Mouse (Mus musculus) small intestine, adult 2 months (tissue): Measurements from ENCODE around the gene G3bp1. TPM values are rescaled to one million over a fixed set of nuclear protein-coding genes. Genes with fewer than 3 reads are reported as not detected.

ENCODE experiments used
- H3K27ac ChIP-seq: fragments of 200-500 bp; 2 replicates; pipeline ENCODE4 v1.5.1; 2012; ENCODE audit warnings: low read depth, low read length, control low read depth, inconsistent platforms; ENCODE audit not compliant: insufficient read depth
- H3K27me3 ChIP-seq: fragments of 200-500 bp; 2 replicates; pipeline ENCODE4 v1.6.1; 2012; ENCODE audit warnings: mild to moderate bottlenecking, moderate library complexity, low read length, inconsistent platforms; ENCODE audit not compliant: control insufficient read depth, insufficient read depth
- H3K36me3 ChIP-seq: fragments of 200-500 bp; 2 replicates; pipeline ENCODE4 v1.6.1; 2012; ENCODE audit warnings: mild to moderate bottlenecking, low read length, control low read depth, inconsistent platforms; ENCODE audit not compliant: control insufficient read depth, insufficient read depth
- H3K4me1 ChIP-seq: fragments of 200-500 bp; 2 replicates; pipeline ENCODE4 v1.6.1; 2012; ENCODE audit warnings: low read length, inconsistent platforms, mixed read lengths; ENCODE audit not compliant: control insufficient read depth, insufficient read depth, insufficient read length
- H3K4me3 ChIP-seq: fragments of 200-500 bp; 2 replicates; pipeline ENCODE4 v1.5.1; 2012; ENCODE audit warnings: low read depth, mild to moderate bottlenecking, control low read depth, inconsistent platforms, low read length, moderate library complexity
- CTCF ChIP-seq: fragments of 200-500 bp; IDR thresholded peaks from 2 replicates; pipeline ENCODE4 v1.5.1; 2012; ENCODE audit warnings: low read depth, mild to moderate bottlenecking, control low read depth, inconsistent platforms, low read length, moderate library complexity, mixed read lengths; ENCODE audit not compliant: insufficient replicate concordance, insufficient read length; ENCODE audit errors: extremely low read depth
- POLR2A ChIP-seq: fragments of 200-500 bp; IDR thresholded peaks from 2 replicates; pipeline ENCODE4 v1.6.1; 2012; ENCODE audit warnings: low read depth, mild to moderate bottlenecking, control low read depth, inconsistent platforms, low read length, moderate library complexity
- WGBS: fragments of 180-500 bp; shearing (Covaris S2); methylation state at CpG from one replicate; pipeline ENCODE4 v1.1.7; 2018; 5-methylcytosine and 5-hydroxymethylcytosine counted together
- polyA plus RNA-seq: library from polyadenylated mRNA; depleted of rRNA; stranded (reverse); fragments of >200 nt; gene quantifications from 2 replicates; pipeline ENCODE4 v1.2.3, GENCODE M21; 2012

G3bp1 gene
- polyA plus RNA-seq, 1 experiment: 10.4 TPM

DNA sequence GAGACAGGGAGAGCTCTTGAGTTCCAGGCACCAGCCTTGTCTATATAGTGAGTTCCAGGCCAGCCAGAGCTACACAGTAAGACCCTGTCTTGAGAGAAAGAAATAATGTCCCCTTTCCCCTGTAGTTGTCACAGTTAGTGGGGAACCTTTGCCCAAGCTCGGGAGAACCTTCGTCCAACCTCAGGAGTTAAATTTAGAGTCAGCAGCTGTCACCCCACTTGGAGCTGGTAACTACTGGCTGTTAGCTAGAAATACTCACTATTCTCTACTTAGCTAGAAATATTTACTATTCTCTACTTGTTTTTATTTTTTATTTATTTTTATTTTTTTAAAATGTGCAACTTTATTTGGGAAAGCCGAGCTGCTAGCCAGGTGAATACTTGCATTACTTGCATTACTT lies 3.7 kb downstream of the G3bp1 start:
- TF ChIP-seq CTCF: no peak
- no peak for TF ChIP-seq POLR2A

GRCm38 (mm10) chr11:55485443-55485842 lies 16.0 kb downstream of the G3bp1 start:
- Histone ChIP-seq H3K36me3 (peaks cover 45% of the 10 kb centered on the region), H3K27me3 (no peaks in the 10 kb centered on the region), H3K4me3 (no peak overlapping the region), H3K4me1 (no peaks in the 10 kb centered on the region), H3K27ac (no peak overlapping the region)
- 97% methylated on average over 7 of the region's 7 CpGs for WGBS
- TF ChIP-seq CTCF (no peak), POLR2A (no peak)

More for the DNA sequence above, 3.7 kb downstream of the G3bp1 start:
- peaks cover 11% of the 10 kb centered on the region; the same call in 1 of the 2 replicates for H3K4me1 ChIP-seq
- H3K36me3 ChIP-seq: peaks cover 3% of the 10 kb centered on the region; the same call in 1 of the 2 replicates
- no peak overlapping the region for H3K27ac ChIP-seq
- WGBS: 39% methylated on average over 3 of the region's 3 CpGs
- H3K4me3 ChIP-seq: no peak overlapping the region
- H3K27me3 ChIP-seq: no peaks in the 10 kb centered on the region

GRCm38 (mm10) chr11:55496158-55496557 lies 26.7 kb downstream of the G3bp1 start:
- Histone ChIP-seq H3K27me3 (no peaks in the 10 kb centered on the region), H3K4me3 (no peak overlapping the region), H3K4me1 (no peaks in the 10 kb centered on the region), H3K27ac (no peak overlapping the region), H3K36me3 (peaks cover 70% of the 10 kb centered on the region)
- 73% methylated on average over 6 of the region's 6 CpGs for WGBS
- no peak for TF ChIP-seq CTCF
- TF ChIP-seq POLR2A: no peak

DNA sequence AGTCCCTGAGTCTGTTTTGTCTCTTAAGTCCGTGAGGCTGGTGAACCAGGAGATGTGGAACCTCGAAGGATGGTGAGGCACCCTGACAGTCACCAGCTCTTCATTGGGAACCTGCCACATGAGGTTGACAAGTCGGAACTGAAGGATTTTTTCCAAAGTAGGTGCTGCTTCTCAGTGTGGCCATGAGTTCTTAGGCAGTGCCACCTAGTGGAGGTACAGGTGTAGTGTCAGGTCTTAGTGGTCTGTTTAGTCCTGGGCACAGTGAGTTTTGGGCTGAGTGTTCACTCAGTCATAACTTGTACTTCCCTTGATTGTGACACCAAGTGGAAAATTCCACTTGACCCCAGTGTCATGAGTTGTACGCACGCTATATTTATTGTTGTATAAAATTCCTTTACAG lies 28.4 kb downstream of the G3bp1 start:
- TF ChIP-seq CTCF (peak; percentile 55; the same call in 1 of the 2 replicates), POLR2A (no peak)
- Histone ChIP-seq H3K4me3 (no peak overlapping the region), H3K27me3 (no peaks in the 10 kb centered on the region), H3K27ac (no peak overlapping the region), H3K36me3 (peaks cover 60% of the 10 kb centered on the region), H3K4me1 (no peaks in the 10 kb centered on the region)
- WGBS: 39% methylated on average over 5 of the region's 5 CpGs

DNA sequence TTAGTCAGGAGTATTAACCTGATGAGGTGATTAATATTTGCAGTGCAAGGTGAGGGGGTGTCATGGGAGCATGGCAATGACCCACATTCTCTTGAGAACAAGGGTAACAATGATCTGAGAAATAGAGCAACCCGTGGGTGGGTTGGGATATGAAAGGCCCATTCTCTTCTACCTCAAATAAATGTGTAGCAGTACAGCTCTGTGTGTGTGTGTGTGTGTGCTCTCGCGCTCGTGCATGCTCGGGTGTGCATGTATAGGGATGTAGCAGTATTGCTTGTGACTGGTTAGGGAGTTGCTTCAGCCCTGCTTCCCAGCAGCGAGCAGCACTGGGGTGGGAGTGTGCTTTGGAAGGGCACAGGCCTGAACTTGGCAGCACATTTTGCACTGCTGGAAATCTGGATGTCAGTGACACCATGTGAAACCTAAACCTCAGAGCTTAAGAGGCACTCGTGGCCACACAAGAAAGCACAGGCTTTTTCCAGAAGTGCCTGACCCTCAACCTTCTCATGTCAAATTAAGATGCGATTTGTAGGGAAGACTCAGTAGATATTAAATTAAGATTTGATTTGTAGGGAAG lies 32.6 kb downstream of the G3bp1 start:
- TF ChIP-seq CTCF (no peak), POLR2A (no peak)
- WGBS: 79% methylated on average over 8 of the region's 8 CpGs
- Histone ChIP-seq H3K4me3 (no peak overlapping the region), H3K27ac (no peak overlapping the region), H3K36me3 (peaks cover 28% of the 10 kb centered on the region), H3K27me3 (no peaks in the 10 kb centered on the region), H3K4me1 (no peaks in the 10 kb centered on the region)

- peaks cover 25% of the 10 kb centered on the region for H3K36me3 ChIP-seq
- H3K27me3 ChIP-seq: no peaks in the 10 kb centered on the region
- H3K4me3 ChIP-seq: no peak overlapping the region
- WGBS: 42% methylated on average over 5 of the region's 5 CpGs
- no peak overlapping the region for H3K27ac ChIP-seq
- TF ChIP-seq POLR2A (no peak), CTCF (no peak)
- no peaks in the 10 kb centered on the region for H3K4me1 ChIP-seq
These were observed 33.4 kb downstream of the G3bp1 start for GRCm38 (mm10) chr11:55502886-55503285.

DNA sequence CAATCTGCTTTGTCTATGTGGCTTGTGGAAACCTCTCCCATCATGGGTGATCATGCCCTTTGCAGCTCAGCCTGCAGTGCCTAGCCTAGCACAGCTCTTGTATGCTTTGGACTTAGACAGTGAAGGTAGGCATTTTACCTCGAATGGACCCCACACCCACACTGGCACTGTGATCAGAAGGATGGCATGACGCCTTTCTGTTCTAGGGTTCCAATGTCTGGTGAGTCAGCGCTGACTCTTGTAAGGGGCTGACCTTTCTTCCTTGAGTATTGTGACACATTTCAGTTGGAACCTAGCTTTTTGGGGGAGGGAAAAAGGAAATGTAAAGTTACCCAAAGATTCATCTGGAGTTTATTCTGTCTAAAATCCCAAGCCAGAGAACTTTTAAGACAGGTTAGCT lies 36.0 kb downstream of the G3bp1 start:
- TF ChIP-seq POLR2A (no peak), CTCF (no peak)
- H3K27ac ChIP-seq: no peak overlapping the region
- H3K27me3 ChIP-seq: no peaks in the 10 kb centered on the region
- H3K4me3 ChIP-seq: no peak overlapping the region
- 72% methylated on average over 3 of the region's 3 CpGs for WGBS
- H3K4me1 ChIP-seq: no peaks in the 10 kb centered on the region
- H3K36me3 ChIP-seq: peaks cover 11% of the 10 kb centered on the region

DNA sequence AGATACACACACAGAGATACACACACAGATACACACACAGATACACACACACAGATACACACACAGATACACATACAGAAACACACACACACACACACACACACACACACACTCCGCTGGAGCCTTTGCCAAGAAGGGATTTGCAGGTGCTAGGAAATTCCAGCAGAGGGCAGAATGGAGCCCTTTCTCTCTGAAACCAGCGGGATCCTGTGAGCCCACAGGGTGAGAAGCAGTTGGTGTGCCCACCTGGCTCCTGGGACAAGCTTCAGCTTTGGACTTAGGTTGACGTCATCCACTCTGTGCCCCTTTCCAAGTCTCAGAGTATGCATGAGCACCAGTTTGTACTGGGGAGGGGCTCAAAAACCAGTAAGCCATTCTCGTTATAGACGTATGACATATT lies 41.9 kb downstream of the G3bp1 start:
- Histone ChIP-seq H3K4me3 (no peak overlapping the region), H3K4me1 (no peaks in the 10 kb centered on the region), H3K27me3 (no peaks in the 10 kb centered on the region), H3K27ac (no peak overlapping the region), H3K36me3 (no peaks in the 10 kb centered on the region)
- TF ChIP-seq CTCF: 0 out of 2 replicates have a peak, but pooled peaks have one; percentile 24
- TF ChIP-seq POLR2A: no peak
- WGBS: 59% methylated on average over 5 of the region's 5 CpGs
